Mouse (Mus musculus): ENCODE data around the gene Dmrtc1a. TPM values are rescaled to one million over a fixed set of nuclear protein-coding genes. Genes with fewer than 3 reads are reported as not detected.

Gene Dmrtc1a
- polyA plus RNA-seq (2014; fragmentation: Illumina TruSeq; extraction: RNeasy Lipid Tissue Mini Kit (QIAGEN cat#74804); ENCODE audit: low read depth, low replicate concordance) = not detected

DNA sequence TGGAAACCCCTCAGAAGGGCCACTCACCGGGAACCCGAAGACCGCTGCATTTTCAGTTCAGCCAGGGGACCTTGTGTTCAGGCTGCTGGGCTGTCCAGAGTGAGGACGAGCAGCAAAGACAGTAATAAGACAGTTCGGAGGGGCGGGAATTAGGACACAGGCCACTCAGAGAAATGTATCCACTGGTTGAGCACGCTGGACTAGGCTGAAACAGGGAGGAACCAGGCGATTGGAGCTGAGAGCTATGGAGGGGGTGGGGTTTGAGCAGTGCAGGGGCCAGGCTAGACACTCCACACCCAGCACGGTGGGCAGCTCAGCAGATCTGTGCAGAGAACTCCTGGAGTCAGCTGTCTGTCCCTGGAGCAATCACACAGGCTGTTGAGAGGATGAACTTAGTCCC lies at the start of gene Dmrtc1a, which contains the start of gene 1700011M02Rik:
Dmrtc1a (minus strand) TSS at position 101 of the 400 bp plus-strand sequence.
1700011M02Rik (plus strand) TSS at position 319 of the 400 bp plus-strand sequence.

GRCm38 (mm10) chrX:102928072-102928471 lies 19.6 kb upstream of the Dmrtc1a start, which contains the start of gene 1700018G05Rik:
Gene 1700018G05Rik, plus strand, starts transcription at chrX:102928372.

DNA sequence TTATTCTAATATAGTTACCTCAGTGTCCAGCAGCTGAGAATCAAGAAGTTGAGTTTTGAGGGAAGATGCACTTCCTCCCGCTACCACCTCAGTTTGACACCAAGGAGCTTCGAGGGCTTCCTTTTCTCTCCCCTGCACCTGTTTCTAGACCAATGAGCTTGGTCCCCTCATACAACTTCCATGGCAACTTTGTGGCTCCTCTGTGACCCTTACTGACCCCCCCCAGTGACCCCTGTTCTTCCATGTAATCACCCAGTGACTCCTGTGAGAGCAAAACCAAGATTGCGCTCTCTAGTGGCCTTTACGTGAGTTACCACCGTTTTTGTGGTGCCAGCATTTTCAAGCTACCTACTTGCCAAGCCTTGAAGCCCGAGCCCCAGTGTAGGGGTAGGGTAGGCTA lies 40.6 kb downstream of the Dmrtc1a start, which contains the start of gene 1700031F05Rik:
1700031F05Rik (minus strand) TSS at position 101 of the 400 bp plus-strand sequence.

DNA sequence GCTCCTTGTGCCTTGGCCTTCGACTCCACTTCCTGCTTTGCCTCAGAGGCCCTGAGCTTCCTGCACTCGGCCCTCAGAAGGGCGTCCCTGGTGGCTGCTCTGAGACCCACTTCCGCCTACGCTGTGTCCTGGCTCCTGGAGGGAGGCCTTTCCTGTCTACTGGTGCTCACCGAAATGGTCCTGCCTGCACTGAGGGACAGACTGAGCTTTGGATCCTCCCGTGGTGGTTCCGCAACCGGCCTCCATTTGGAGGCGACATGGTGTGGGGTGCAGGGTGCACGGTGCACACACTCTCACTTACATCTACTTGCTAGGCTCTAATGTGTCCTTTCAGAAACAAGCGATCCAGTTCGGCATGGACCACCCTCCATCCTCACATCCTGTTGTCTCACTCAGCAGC lies 54.0 kb downstream of the Dmrtc1a start, which contains the start of gene Dmrtc1c2:
Dmrtc1c2 (minus strand) TSS at position 101 of the 400 bp plus-strand sequence.

Other genes starting within 250 kb of the Dmrtc1a start
- gene Gm3880, start 221.7 kb downstream of the Dmrtc1a start, polyA plus RNA-seq (2014; fragmentation: Illumina TruSeq; extraction: RNeasy Lipid Tissue Mini Kit (QIAGEN cat#74804); ENCODE audit: low read depth, low replicate concordance) = not detected
- gene Gm9112, start 201.1 kb downstream of the Dmrtc1a start, polyA plus RNA-seq (2014; fragmentation: Illumina TruSeq; extraction: RNeasy Lipid Tissue Mini Kit (QIAGEN cat#74804); ENCODE audit: low read depth, low replicate concordance) = not detected
- not detected for gene Dmrtc1b, start 200.8 kb downstream of the Dmrtc1a start, polyA plus RNA-seq (2014; fragmentation: Illumina TruSeq; extraction: RNeasy Lipid Tissue Mini Kit (QIAGEN cat#74804); ENCODE audit: low read depth, low replicate concordance)
- gene Dmrtc1c1, start 105.7 kb downstream of the Dmrtc1a start, polyA plus RNA-seq (2014; fragmentation: Illumina TruSeq; extraction: RNeasy Lipid Tissue Mini Kit (QIAGEN cat#74804); ENCODE audit: low read depth, low replicate concordance) = not detected
- gene Dmrtc1c2, start 54.1 kb downstream of the Dmrtc1a start, polyA plus RNA-seq (2014; fragmentation: Illumina TruSeq; extraction: RNeasy Lipid Tissue Mini Kit (QIAGEN cat#74804); ENCODE audit: low read depth, low replicate concordance) = not detected
- not detected for gene 1700031F05Rik, start 40.7 kb downstream of the Dmrtc1a start, polyA plus RNA-seq (2014; fragmentation: Illumina TruSeq; extraction: RNeasy Lipid Tissue Mini Kit (QIAGEN cat#74804); ENCODE audit: low read depth, low replicate concordance)
- not detected for gene 1700011M02Rik, start 218 bp upstream of the Dmrtc1a start, polyA plus RNA-seq (2014; fragmentation: Illumina TruSeq; extraction: RNeasy Lipid Tissue Mini Kit (QIAGEN cat#74804); ENCODE audit: low read depth, low replicate concordance)
- not detected for gene 1700018G05Rik, start 19.7 kb upstream of the Dmrtc1a start, polyA plus RNA-seq (2014; fragmentation: Illumina TruSeq; extraction: RNeasy Lipid Tissue Mini Kit (QIAGEN cat#74804); ENCODE audit: low read depth, low replicate concordance)

Data from heart, adult 10 weeks (tissue).